Mouse (Mus musculus) limb, embryonic 12.5 days (tissue): ENCODE results near the gene Gm20696. TPM values are rescaled to one million over a fixed set of nuclear protein-coding genes. Genes with fewer than 3 reads are reported as not detected.

Source experiments
- ATAC-seq: fragments of 200-750 bp; cut with Nextera tagmentation; 2 replicates; pipeline ENCODE4 v1.8.0; 2017; ENCODE audit warnings: low read depth, moderate TSS enrichment; ENCODE audit not compliant: insufficient number of reproducible peaks, insufficient read depth, low FRiP score, low TSS enrichment
- H3K27ac ChIP-seq: fragments of 300-500 bp; sonication (generic); 2 replicates; pipeline ENCODE4 v1.5.1; 2016; ENCODE audit warnings: mild to moderate bottlenecking, moderate library complexity
- H3K27me3 ChIP-seq: fragments of 300-500 bp; sonication (generic); 2 replicates; pipeline ENCODE4 v1.6.1; 2016; ENCODE audit warnings: mild to moderate bottlenecking, moderate library complexity
- H3K36me3 ChIP-seq: fragments of 300-500 bp; sonication (generic); 2 replicates; pipeline ENCODE4 v1.6.1; 2016; ENCODE audit warnings: mild to moderate bottlenecking, moderate library complexity
- H3K4me1 ChIP-seq: fragments of 300-500 bp; sonication (generic); replicated peaks from 2 replicates; pipeline ENCODE4 v1.6.1; 2016
- H3K4me2 ChIP-seq: fragments of 300-500 bp; sonication (generic); 2 replicates; pipeline ENCODE4 v1.6.1; 2016; ENCODE audit warnings: mild to moderate bottlenecking, moderate library complexity
- H3K4me3 ChIP-seq: fragments of 300-500 bp; sonication (generic); replicated peaks from 2 replicates; pipeline ENCODE4 v1.5.1; 2016; ENCODE audit warnings: mild to moderate bottlenecking
- H3K9ac ChIP-seq: fragments of 300-500 bp; sonication (generic); replicated peaks from 2 replicates; pipeline ENCODE4 v1.6.1; 2016; ENCODE audit warnings: mild to moderate bottlenecking, moderate library complexity
- H3K9me3 ChIP-seq: fragments of 300-500 bp; sonication (generic); 2 replicates; pipeline ENCODE4 v1.6.1; 2016; ENCODE audit warnings: mild to moderate bottlenecking, moderate library complexity
- WGBS: fragments of 180-500 bp; shearing (Covaris S2); methylation state at CpG from one replicate; pipeline ENCODE4 v1.1.7; 2016; 5-methylcytosine and 5-hydroxymethylcytosine counted together
- polyA plus RNA-seq: library from polyadenylated mRNA; unstranded; fragments of >200 nt; fragmentation: Nextera tagmentation; extraction: Ambion mirVana; gene quantifications from 2 replicates; pipeline ENCODE4 v1.2.1, GENCODE M21; 2016

Gene Gm20696
- polyA plus RNA-seq, 1 experiment from 2014 or later = 7.6 TPM

GRCm38 (mm10) chr6:99309466-99310170 lies 357.0 kb downstream of the Gm20696 start:
- no peak for ATAC-seq
- no peak overlapping the region for H3K4me3 ChIP-seq
- no peaks in the 10 kb centered on the region for H3K36me3 ChIP-seq
- H3K27ac ChIP-seq = no peak overlapping the region
- no peaks in the 10 kb centered on the region for H3K9me3 ChIP-seq
- H3K27me3 ChIP-seq = peaks cover 16% of the 10 kb centered on the region
- H3K4me1 ChIP-seq = peaks cover 16% of the 10 kb centered on the region
- H3K9ac ChIP-seq = no peak overlapping the region
- WGBS = 78% methylated on average over 14 of the region's 14 CpGs
- H3K4me2 ChIP-seq = no peak overlapping the region

- H3K36me3 ChIP-seq = no peaks in the 10 kb centered on the region
- H3K4me2 ChIP-seq = no peak overlapping the region
- no peak for ATAC-seq
- no peaks in the 10 kb centered on the region for H3K9me3 ChIP-seq
- H3K27me3 ChIP-seq = peaks cover 16% of the 10 kb centered on the region
- no peak overlapping the region for H3K4me3 ChIP-seq
- H3K4me1 ChIP-seq = peaks cover 19% of the 10 kb centered on the region
- no peak overlapping the region for H3K27ac ChIP-seq
- 86% methylated on average over 3 of the region's 3 CpGs for WGBS
- no peak overlapping the region for H3K9ac ChIP-seq
These were observed 360.8 kb downstream of the Gm20696 start for GRCm38 (mm10) chr6:99305751-99306150.

GRCm38 (mm10) chr6:99305236-99305635 lies 361.4 kb downstream of the Gm20696 start:
- WGBS = 92% methylated on average over 3 of the region's 3 CpGs
- H3K9me3 ChIP-seq = no peaks in the 10 kb centered on the region

GRCm38 (mm10) chr6:99302662-99303435 lies 363.7 kb downstream of the Gm20696 start:
- Histone ChIP-seq H3K27me3 (peaks cover 1% of the 10 kb centered on the region), H3K4me2 (no peak overlapping the region), H3K4me3 (no peak overlapping the region), H3K27ac (no peak overlapping the region), H3K9ac (no peak overlapping the region), H3K9me3 (no peaks in the 10 kb centered on the region), H3K36me3 (no peaks in the 10 kb centered on the region), H3K4me1 (peaks cover 13% of the 10 kb centered on the region; the same call in 1 of the 2 replicates)
- WGBS = 84% methylated on average over 6 of the region's 6 CpGs
- no peak for ATAC-seq

More at GRCm38 (mm10) chr6:99305236-99305635, 361.4 kb downstream of the Gm20696 start:
- ATAC-seq = no peak
- Histone ChIP-seq H3K27ac (no peak overlapping the region), H3K4me2 (no peak overlapping the region), H3K9ac (no peak overlapping the region), H3K4me1 (peaks cover 13% of the 10 kb centered on the region), H3K4me3 (no peak overlapping the region), H3K27me3 (peaks cover 16% of the 10 kb centered on the region), H3K36me3 (no peaks in the 10 kb centered on the region)

GRCm38 (mm10) chr6:99301923-99302322 lies 364.7 kb downstream of the Gm20696 start:
- ATAC-seq = no peak
- no peaks in the 10 kb centered on the region for H3K9me3 ChIP-seq
- no peak overlapping the region for H3K9ac ChIP-seq
- peaks cover 13% of the 10 kb centered on the region; the same call in 1 of the 2 replicates for H3K4me1 ChIP-seq
- H3K27me3 ChIP-seq = no peaks in the 10 kb centered on the region; the same call in 1 of the 2 replicates
- H3K4me2 ChIP-seq = no peak overlapping the region
- no peak overlapping the region for H3K4me3 ChIP-seq
- H3K36me3 ChIP-seq = no peaks in the 10 kb centered on the region
- 62% methylated on average over 8 of the region's 8 CpGs for WGBS
- H3K27ac ChIP-seq = no peak overlapping the region

- Histone ChIP-seq H3K9me3 (no peaks in the 10 kb centered on the region), H3K27ac (no peak overlapping the region), H3K4me1 (peaks cover 16% of the 10 kb centered on the region; the same call in 1 of the 2 replicates), H3K4me2 (no peak overlapping the region), H3K27me3 (no peaks in the 10 kb centered on the region; the same call in 1 of the 2 replicates), H3K9ac (no peak overlapping the region), H3K4me3 (no peak overlapping the region), H3K36me3 (no peaks in the 10 kb centered on the region)
- WGBS = 90% methylated on average over 6 of the region's 6 CpGs
- no peak for ATAC-seq
These were observed 366.4 kb downstream of the Gm20696 start for GRCm38 (mm10) chr6:99300235-99300634.

- Histone ChIP-seq H3K27ac (no peak overlapping the region), H3K4me3 (no peak overlapping the region), H3K4me1 (peaks cover 16% of the 10 kb centered on the region; the same call in 1 of the 2 replicates), H3K9me3 (no peaks in the 10 kb centered on the region), H3K9ac (no peak overlapping the region), H3K4me2 (no peak overlapping the region), H3K36me3 (no peaks in the 10 kb centered on the region), H3K27me3 (no peaks in the 10 kb centered on the region)
- ATAC-seq = no peak
- 80% methylated on average over 14 of the region's 14 CpGs for WGBS
These were observed 367.4 kb downstream of the Gm20696 start for GRCm38 (mm10) chr6:99299196-99299595.

- Histone ChIP-seq H3K4me3 (no peak overlapping the region), H3K9me3 (no peaks in the 10 kb centered on the region), H3K36me3 (no peaks in the 10 kb centered on the region), H3K4me2 (no peak overlapping the region), H3K27ac (no peak overlapping the region), H3K27me3 (no peaks in the 10 kb centered on the region), H3K9ac (no peak overlapping the region), H3K4me1 (peaks cover 16% of the 10 kb centered on the region; the same call in 1 of the 2 replicates)
- WGBS = 77% methylated on average over 5 of the region's 5 CpGs
- no peak for ATAC-seq
These were observed 369.1 kb downstream of the Gm20696 start for GRCm38 (mm10) chr6:99297535-99297934.

- H3K4me1 ChIP-seq = 0 out of 2 replicates have a peak, but pooled peaks cover 8% of the 10 kb centered on the region
- no peaks in the 10 kb centered on the region for H3K9me3 ChIP-seq
- ATAC-seq = no peak
- H3K4me3 ChIP-seq = no peak overlapping the region
- H3K27me3 ChIP-seq = no peaks in the 10 kb centered on the region
- WGBS = 84% methylated on average over 8 of the region's 8 CpGs
- H3K27ac ChIP-seq = no peak overlapping the region
- no peak overlapping the region for H3K9ac ChIP-seq
- no peak overlapping the region for H3K4me2 ChIP-seq
- H3K36me3 ChIP-seq = no peaks in the 10 kb centered on the region
These were observed 371.1 kb downstream of the Gm20696 start for GRCm38 (mm10) chr6:99295495-99295894.

GRCm38 (mm10) chr6:99289220-99289619 lies 377.4 kb downstream of the Gm20696 start:
- H3K9me3 ChIP-seq = no peaks in the 10 kb centered on the region
- no peak overlapping the region for H3K27ac ChIP-seq
- no peak overlapping the region for H3K4me2 ChIP-seq
- whole genome bisulfite sequencing = 58% methylated on average over 4 of the region's 4 CpGs
- no peaks in the 10 kb centered on the region for H3K4me1 ChIP-seq
- H3K36me3 ChIP-seq = no peaks in the 10 kb centered on the region
- ATAC-seq = no peak
- H3K4me3 ChIP-seq = no peak overlapping the region
- H3K9ac ChIP-seq = no peak overlapping the region
- H3K27me3 ChIP-seq = no peaks in the 10 kb centered on the region

GRCm38 (mm10) chr6:99285026-99285425 lies 381.6 kb downstream of the Gm20696 start:
- no peak overlapping the region for H3K4me2 ChIP-seq
- H3K9ac ChIP-seq = no peak overlapping the region
- H3K4me1 ChIP-seq = no peaks in the 10 kb centered on the region
- no peak overlapping the region for H3K27ac ChIP-seq
- no peaks in the 10 kb centered on the region for H3K9me3 ChIP-seq
- WGBS = 59% methylated on average over 3 of the region's 3 CpGs
- no peaks in the 10 kb centered on the region for H3K27me3 ChIP-seq
- no peak overlapping the region for H3K4me3 ChIP-seq
- H3K36me3 ChIP-seq = no peaks in the 10 kb centered on the region
- no peak for ATAC-seq
